Mouse (Mus musculus) c-Kit-positive CD71-negative TER-119-negative erythroid progenitor cells, embryonic 14.5 days (primary cell): Measurements from ENCODE around the gene Olfr1250.
"Not testable (repeated sequence)": the region's sequence is repeated elsewhere in the genome, so short reads cannot be mapped to it uniquely, and the experiment has no call there.

ENCODE experiments used
- DNase-seq: peaks from one replicate; pipeline ENCODE4 v3.0.0-alpha.2; 2013; ENCODE audit warnings: low read depth

Olfr1250 gene

GRCm38 (mm10) chr2:89661367-89661766 lies at the start of gene Olfr1250:
Olfr1250 (minus strand) TSS chr2:89661467.
- no peak for DNase-seq

DNA sequence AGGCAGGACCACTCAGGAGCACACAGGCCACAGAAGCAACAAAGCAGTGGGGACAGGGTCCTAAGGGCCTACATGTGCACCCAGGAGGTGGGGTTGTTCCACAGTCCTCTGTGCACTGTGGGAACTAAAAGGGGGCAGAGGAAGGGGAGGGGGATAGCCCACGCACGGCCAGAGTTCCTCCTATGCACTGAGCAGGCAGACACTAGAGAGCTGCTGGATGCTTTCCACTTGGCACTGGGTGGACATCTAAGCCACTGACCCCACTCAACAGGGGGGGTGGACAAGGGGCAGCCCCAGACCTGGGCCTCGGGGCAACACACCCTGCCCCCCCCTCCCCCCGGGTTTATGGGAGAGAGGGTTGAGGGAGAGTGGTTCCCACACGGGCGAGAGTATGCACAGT lies 30.7 kb upstream of the Olfr1250 start:
- no peak for DNase-seq

GRCm38 (mm10) chr2:89671836-89672235 lies 10.6 kb upstream of the Olfr1250 start, which contains the start of gene Olfr1251:
Olfr1251 (minus strand) TSS chr2:89671936.
- DNase-seq = no peak

DNA sequence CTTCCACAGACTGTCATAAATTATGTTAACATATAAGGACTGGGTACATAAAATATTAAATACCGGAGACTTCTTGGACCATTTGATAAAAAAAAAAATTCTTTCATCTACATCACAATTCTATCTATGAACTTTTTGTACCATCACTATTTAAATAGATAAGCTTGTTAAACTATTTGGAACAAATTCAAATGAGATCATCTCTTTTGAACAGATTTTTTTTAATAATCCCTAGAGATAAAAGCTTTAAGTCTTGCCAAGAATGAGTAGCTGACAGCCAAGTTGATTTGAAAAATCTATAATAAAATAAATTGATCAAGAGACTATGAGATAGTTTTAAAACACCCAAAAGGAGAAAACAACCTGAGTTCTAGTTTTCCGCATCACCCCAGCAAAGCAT lies 26.4 kb downstream of the Olfr1250 start, which contains the start of gene Olfr1249:
Gene Olfr1249 (minus strand): TSS at position 101 of the 400 bp plus-strand sequence.
- DNase-seq = no peak

GRCm38 (mm10) chr2:89618145-89618544 lies 43.1 kb downstream of the Olfr1250 start, which contains the start of gene Olfr1248:
Olfr1248 (minus strand) TSS chr2:89618245.
- DNase-seq = not testable (repeated sequence)

GRCm38 (mm10) chr2:89614030-89614429 lies 47.2 kb downstream of the Olfr1250 start, which contains the start of gene Olfr1247:
Olfr1247 (minus strand) TSS chr2:89614130.
- no peak for DNase-seq
